Mouse (Mus musculus) kidney, postnatal 0 days (tissue): ENCODE results near the gene Fads6. TPM values are rescaled to one million over a fixed set of nuclear protein-coding genes. Genes with fewer than 3 reads are reported as not detected.

Experiments used
- ATAC-seq: fragments of 200-750 bp; cut with Nextera tagmentation; replicated peaks from 2 replicates; pipeline ENCODE4 v1.8.0; 2017; ENCODE audit warnings: low read depth, moderate number of reproducible peaks, moderate TSS enrichment, moderate library complexity; ENCODE audit not compliant: low FRiP score
- DNase-seq: peaks from one replicate; pipeline ENCODE4 v3.0.0-alpha.2; 2016; ENCODE audit warnings: low spot score
- H3K27ac ChIP-seq: fragments of 300-500 bp; sonication (generic); 2 replicates; pipeline ENCODE4 v1.5.1; 2014; ENCODE audit warnings: mild to moderate bottlenecking
- H3K27me3 ChIP-seq: fragments of 300-500 bp; sonication (generic); 2 replicates; pipeline ENCODE4 v1.6.1; 2014; ENCODE audit warnings: low read length, mixed read lengths; ENCODE audit not compliant: insufficient read depth
- H3K36me3 ChIP-seq: fragments of 300-500 bp; sonication (generic); 2 replicates; pipeline ENCODE4 v1.6.1; 2014; ENCODE audit warnings: low read length, mixed read lengths; ENCODE audit not compliant: insufficient read depth
- H3K4me1 ChIP-seq: fragments of 300-500 bp; sonication (generic); replicated peaks from 2 replicates; pipeline ENCODE4 v1.6.1; 2014; ENCODE audit warnings: antibody characterized with exemption, low read length, mixed read lengths; ENCODE audit not compliant: insufficient read depth
- H3K4me2 ChIP-seq: fragments of 300-500 bp; sonication (generic); 2 replicates; pipeline ENCODE4 v1.6.1; 2014; ENCODE audit warnings: mild to moderate bottlenecking, low read length, moderate library complexity, mixed read lengths
- H3K4me3 ChIP-seq: fragments of 300-500 bp; sonication (generic); replicated peaks from 2 replicates; pipeline ENCODE4 v1.5.1; 2014; ENCODE audit warnings: low read depth, low read length
- H3K9ac ChIP-seq: fragments of 300-500 bp; sonication (generic); 2 replicates; pipeline ENCODE4 v1.6.1; 2014; ENCODE audit warnings: low read depth, low read length
- H3K9me3 ChIP-seq: fragments of 300-500 bp; sonication (generic); replicated peaks from 2 replicates; pipeline ENCODE4 v1.6.1; 2016; ENCODE audit warnings: low read length, inconsistent platforms, mixed read lengths
- CTCF ChIP-seq: IDR thresholded peaks from 2 replicates; pipeline ENCODE4 v1.5.1; 2016; ENCODE audit warnings: antibody characterized with exemption, low read depth, mild to moderate bottlenecking, moderate library complexity
- whole genome bisulfite sequencing: fragments of 180-500 bp; shearing (Covaris S2); extraction: QIAGEN DNeasy Blood & Tissue Kit; methylation state at CpG from one replicate; pipeline ENCODE4 v1.1.7; 2014; 5-methylcytosine and 5-hydroxymethylcytosine counted together
- polyA plus RNA-seq: library from polyadenylated mRNA; unstranded; fragments of >200 nt; fragmentation: Nextera tagmentation; extraction: Ambion mirVana; gene quantifications from 2 replicates; pipeline ENCODE4 v1.2.1, GENCODE M21; 2015

The Fads6 gene
- polyA plus RNA-seq, 1 experiment from 2014 or later = 1.1 TPM

- H3K27me3 ChIP-seq = peaks cover 40% of the 10 kb centered on the region
Measured at GRCm38 (mm10) chr11:115246386-115246785, 51.1 kb downstream of the Fads6 start.

GRCm38 (mm10) chr11:115244840-115245239 is 52.6 kb downstream of the Fads6 start:
- Histone ChIP-seq H3K9me3 (no peaks in the 10 kb centered on the region), H3K27ac (no peak overlapping the region), H3K27me3 (peaks cover 25% of the 10 kb centered on the region), H3K4me1 (peaks cover 3% of the 10 kb centered on the region; the same call in 1 of the 2 replicates), H3K36me3 (0 out of 2 replicates have a peak, but pooled peaks cover 10% of the 10 kb centered on the region), H3K9ac (no peak overlapping the region), H3K4me2 (no peak overlapping the region), H3K4me3 (no peak overlapping the region)
- ATAC-seq (peak; percentile 17; the same call in 1 of the 2 replicates), DNase-seq (no peak)
- 80% methylated on average over 8 of the region's 8 CpGs for WGBS
- no peak for TF ChIP-seq CTCF

More at GRCm38 (mm10) chr11:115246386-115246785, 51.1 kb downstream of the Fads6 start:
- DNase-seq (no peak), ATAC-seq (no peak)
- Histone ChIP-seq H3K4me1 (peaks cover 9% of the 10 kb centered on the region), H3K4me3 (no peak overlapping the region), H3K27ac (no peak overlapping the region), H3K9me3 (no peaks in the 10 kb centered on the region), H3K9ac (no peak overlapping the region), H3K36me3 (0 out of 2 replicates have a peak, but pooled peaks cover 10% of the 10 kb centered on the region), H3K4me2 (no peak overlapping the region)
- TF ChIP-seq CTCF = no peak
- 65% methylated on average over 8 of the region's 8 CpGs for WGBS

- no peak overlapping the region for H3K9ac ChIP-seq
- no peak overlapping the region for H3K27ac ChIP-seq
- H3K4me3 ChIP-seq = no peak overlapping the region
- H3K9me3 ChIP-seq = no peaks in the 10 kb centered on the region
- 0 out of 2 replicates have a peak, but pooled peaks cover 10% of the 10 kb centered on the region for H3K36me3 ChIP-seq
- H3K27me3 ChIP-seq = peaks cover 14% of the 10 kb centered on the region
- ATAC-seq (no peak), DNase-seq (no peak)
- no peaks in the 10 kb centered on the region for H3K4me1 ChIP-seq
- H3K4me2 ChIP-seq = no peak overlapping the region
- 93% methylated on average over 12 of the region's 12 CpGs for WGBS
- no peak for TF ChIP-seq CTCF
Measured at GRCm38 (mm10) chr11:115243783-115244182, 53.7 kb downstream of the Fads6 start.

- DNase-seq (no peak), ATAC-seq (no peak)
- Histone ChIP-seq H3K9ac (no peak overlapping the region), H3K27me3 (peaks cover 4% of the 10 kb centered on the region; the same call in 1 of the 2 replicates), H3K4me2 (no peak overlapping the region), H3K27ac (no peak overlapping the region), H3K36me3 (0 out of 2 replicates have a peak, but pooled peaks cover 10% of the 10 kb centered on the region), H3K4me1 (no peaks in the 10 kb centered on the region), H3K9me3 (no peaks in the 10 kb centered on the region), H3K4me3 (no peak overlapping the region)
- no peak for TF ChIP-seq CTCF
- WGBS = 80% methylated on average over 3 of the region's 3 CpGs
Measured at GRCm38 (mm10) chr11:115242746-115243145, 54.7 kb downstream of the Fads6 start.

- H3K9ac ChIP-seq = no peak overlapping the region
- TF ChIP-seq CTCF = no peak
- no peak overlapping the region for H3K4me3 ChIP-seq
- no peak overlapping the region for H3K27ac ChIP-seq
- no peak for ATAC-seq
- no peaks in the 10 kb centered on the region for H3K4me1 ChIP-seq
- 50% methylated on average over 11 of the region's 11 CpGs for WGBS
- H3K36me3 ChIP-seq = 0 out of 2 replicates have a peak, but pooled peaks cover 10% of the 10 kb centered on the region
- no peaks in the 10 kb centered on the region for H3K27me3 ChIP-seq
- H3K9me3 ChIP-seq = no peaks in the 10 kb centered on the region
- no peak overlapping the region for H3K4me2 ChIP-seq
- DNase-seq = peak; percentile 19
Measured at GRCm38 (mm10) chr11:115241402-115241801, 56.1 kb downstream of the Fads6 start.

GRCm38 (mm10) chr11:115236570-115236969 is 60.9 kb downstream of the Fads6 start:
- 18% methylated on average over 5 of the region's 5 CpGs for WGBS
- ATAC-seq = no peak
- peak; percentile 62 for DNase-seq

More at GRCm38 (mm10) chr11:115236570-115236969, 60.9 kb downstream of the Fads6 start:
- Histone ChIP-seq H3K27me3 (no peaks in the 10 kb centered on the region), H3K9me3 (no peaks in the 10 kb centered on the region), H3K27ac (no peak overlapping the region), H3K4me3 (no peak overlapping the region), H3K4me2 (no peak overlapping the region), H3K36me3 (no peaks in the 10 kb centered on the region), H3K9ac (no peak overlapping the region), H3K4me1 (no peaks in the 10 kb centered on the region)
- TF ChIP-seq CTCF = no peak
